Mouse (Mus musculus) adrenal gland (tissue): Measurements from ENCODE around the gene Wasf1.

ENCODE experiments used
- intact Hi-C: fragments of 180-260 bp; cut with DNase I; formaldehyde crosslinking; loops from one replicate; pipeline ENCODE4 v1.15.1; 2025

The Wasf1 gene

DNA sequence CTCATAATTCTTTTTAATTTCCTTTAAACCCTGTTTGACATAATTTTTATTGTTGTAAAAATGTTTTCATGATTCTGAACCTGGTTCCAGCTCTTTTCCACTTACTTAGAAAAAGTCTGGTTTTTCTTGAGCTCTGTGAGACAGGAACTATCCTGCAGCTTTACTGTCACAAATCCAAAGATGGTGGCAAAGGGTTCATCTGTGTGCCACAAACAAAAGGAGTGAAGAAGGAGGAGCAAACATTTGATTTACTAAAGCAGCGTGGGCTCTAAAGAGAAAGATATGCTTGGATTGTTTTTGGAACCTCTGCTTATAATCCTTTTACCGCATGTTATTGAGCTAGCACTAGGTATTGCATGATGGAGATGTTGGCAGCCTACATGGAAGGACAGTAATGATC, 4.0 kb downstream of the Wasf1 start:
- intact Hi-C loops = loop anchor here (10.0 kb wide), 1 partner anchor 203 kb away; the partner anchor contains the start of gene Mettl24

DNA sequence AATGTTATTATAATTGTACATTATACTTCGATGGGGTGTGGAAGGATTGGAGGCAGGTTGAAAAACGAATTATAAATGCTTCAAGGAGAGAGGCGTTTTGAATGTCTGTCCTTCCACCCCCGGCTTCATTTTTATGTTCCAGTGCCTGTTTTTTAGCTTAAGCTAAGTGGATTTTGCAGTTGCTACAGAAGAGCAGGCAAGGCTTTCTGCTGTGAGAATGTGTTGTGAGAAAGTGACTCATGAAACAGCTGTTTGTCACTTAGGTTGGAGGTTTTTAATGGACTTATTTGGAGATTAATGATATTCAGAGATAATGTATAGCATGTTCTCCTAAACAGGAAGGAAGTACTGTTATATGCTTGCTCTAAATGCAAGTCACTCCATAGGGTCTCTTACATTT, 5.9 kb downstream of the Wasf1 start:
- intact Hi-C loops = loop anchor here (10.0 kb wide), 1 partner anchor 204 kb away; the partner anchor contains the start of gene Mettl24

DNA sequence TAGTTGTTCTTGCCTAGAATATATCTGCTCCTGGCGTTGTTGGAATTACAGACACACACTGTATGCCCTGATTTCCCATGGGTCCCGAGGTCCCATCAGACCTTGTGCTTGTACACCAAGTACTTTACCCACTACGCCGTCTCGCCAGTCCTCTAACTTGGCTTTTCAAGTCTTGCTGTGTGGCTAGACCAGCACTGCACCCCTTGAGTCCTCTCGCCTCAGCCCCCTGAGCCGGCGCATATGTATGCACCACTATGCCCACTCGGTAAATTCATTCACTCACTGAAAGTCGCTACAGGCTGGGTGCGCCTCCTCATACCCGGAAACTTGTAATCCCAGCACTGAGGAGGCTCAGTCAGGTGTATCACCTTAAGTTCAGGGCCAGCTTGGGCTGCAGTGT, 12.5 kb downstream of the Wasf1 start:
- intact Hi-C loops = no loop called here

DNA sequence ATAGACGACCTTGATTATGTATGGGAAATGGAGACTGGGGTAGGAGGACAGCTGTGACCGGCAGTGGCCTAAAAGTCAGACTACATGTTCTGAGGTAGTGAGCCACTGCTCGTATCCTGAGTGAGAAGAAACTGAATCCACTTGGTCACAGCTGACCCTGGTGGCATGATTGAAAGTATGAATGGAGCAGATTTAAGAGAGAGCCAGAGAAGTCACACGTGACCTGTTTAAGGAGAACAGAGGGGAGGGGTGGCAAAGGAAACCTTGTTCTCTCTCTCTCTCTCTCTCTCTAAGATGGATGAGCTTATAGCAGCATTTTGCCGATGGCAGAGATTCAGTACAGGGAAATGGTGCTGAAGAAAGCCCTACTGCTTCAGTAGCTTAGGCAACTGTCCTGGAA, 13.4 kb downstream of the Wasf1 start:
- intact Hi-C loops = no loop called here

DNA sequence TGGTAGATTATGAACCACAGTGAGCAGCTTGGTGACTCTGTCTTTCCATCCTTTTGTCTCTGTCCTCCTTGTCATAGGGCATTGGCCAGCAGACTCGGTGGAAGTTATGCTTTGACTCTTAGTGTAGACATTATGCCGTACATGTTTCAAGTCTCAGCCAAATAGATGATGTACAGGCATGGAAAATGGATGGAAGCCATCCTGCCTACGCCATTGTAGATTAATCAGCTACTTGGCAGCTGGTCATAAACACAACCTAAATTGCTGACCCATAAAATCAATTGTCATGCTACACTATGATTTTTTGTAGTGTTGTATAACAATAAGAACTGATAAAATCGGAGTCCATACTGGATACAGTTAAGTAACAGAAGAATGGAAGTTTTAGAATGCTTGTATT, 18.5 kb downstream of the Wasf1 start:
- intact Hi-C loops = no loop called here

DNA sequence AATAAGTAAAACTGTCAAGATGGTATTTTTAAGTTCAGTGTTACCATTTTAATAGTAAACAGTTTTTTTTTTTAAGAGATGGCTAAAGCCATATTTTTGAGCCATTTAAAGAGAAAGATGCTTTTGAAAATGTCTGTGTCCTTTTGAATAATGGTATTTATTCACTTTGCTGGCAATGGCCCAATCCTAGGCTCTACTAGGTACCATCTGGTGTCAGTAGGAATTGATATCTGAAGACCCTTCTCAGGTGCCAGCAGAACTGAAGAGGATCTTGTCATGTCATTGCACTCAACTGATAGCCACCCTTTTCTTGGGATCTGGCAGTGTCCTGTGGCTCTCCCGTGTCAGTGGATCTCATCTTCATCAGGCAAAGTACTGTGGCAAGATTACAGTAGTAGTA, 22.9 kb downstream of the Wasf1 start:
- intact Hi-C loops = no loop called here

DNA sequence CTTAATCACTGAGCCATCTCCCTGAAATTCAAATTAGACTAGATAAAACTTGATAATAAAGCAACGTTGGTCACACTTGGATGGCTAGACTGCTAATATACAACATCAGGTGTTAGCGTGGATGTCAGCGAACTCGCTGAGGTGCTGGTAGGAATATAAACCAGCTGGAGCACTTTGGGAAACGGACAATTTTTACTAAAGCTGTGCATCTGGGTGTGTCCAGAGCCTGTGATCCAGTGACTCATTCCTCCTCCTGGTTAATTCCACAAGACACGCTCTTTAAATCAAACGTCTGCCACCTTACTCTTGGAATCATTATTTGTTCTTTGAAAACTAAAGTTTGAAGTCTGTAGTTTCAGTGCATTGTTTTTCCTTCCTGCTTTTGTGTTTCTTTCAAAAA, 23.5 kb downstream of the Wasf1 start:
- intact Hi-C loops = no loop called here

DNA sequence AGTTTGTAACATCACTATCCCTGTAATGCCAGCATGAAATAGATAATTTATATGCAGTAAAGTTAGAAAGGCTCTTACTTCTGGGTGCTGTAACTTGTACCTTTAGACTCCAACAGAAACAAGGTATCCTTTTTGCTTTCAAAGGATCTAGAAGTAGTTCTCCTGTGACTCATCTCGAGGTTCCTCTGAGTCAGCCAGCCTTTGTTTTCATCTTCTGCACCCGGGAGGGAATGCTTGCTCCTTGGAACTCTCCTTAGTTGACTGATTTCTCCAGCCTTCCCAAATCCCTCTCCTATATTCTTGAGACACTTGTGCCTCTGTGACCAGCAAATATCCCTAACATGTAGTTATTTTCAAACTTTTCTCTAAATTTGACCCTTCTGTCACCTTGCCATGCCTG, 25.3 kb downstream of the Wasf1 start:
- intact Hi-C loops = no loop called here

DNA sequence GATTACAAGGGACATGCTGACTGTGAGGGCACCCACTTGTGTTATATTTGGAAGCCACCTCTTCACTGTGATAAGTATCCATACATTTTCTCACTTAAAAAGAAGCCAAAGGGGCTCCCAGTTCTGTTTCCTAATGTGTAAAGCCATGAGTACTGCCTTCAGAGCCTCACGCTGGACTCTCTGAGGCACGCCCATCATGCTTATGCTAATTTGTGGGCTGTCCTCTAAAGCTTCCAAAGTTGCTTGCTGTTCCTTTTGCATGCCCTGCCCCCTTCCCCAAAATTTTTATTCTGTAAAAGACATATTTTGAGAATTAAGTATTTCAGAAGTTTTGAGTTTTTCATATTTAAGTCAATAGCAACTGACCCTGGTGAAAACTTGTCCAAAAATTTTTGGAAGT, 27.5 kb downstream of the Wasf1 start:
- intact Hi-C loops = no loop called here

DNA sequence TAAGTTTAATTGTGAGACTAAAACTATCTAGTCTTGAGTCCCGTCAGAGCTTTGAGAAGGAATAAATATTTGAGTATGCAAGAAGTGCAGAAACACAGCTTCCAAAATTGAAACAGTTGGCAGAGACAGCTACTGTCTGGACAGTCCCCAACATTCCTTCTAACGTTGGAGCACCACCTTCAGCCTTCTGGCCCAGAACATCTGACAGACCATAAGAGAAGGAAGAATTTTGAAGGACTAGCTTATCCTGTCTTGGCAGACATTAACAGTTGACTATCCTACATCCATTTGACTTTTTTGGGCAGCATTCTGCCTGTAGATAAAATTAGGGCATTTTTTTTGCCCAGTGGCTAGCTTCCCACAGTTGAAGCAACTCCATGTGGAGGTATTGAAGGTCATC, 32.0 kb downstream of the Wasf1 start:
- intact Hi-C loops = no loop called here

DNA sequence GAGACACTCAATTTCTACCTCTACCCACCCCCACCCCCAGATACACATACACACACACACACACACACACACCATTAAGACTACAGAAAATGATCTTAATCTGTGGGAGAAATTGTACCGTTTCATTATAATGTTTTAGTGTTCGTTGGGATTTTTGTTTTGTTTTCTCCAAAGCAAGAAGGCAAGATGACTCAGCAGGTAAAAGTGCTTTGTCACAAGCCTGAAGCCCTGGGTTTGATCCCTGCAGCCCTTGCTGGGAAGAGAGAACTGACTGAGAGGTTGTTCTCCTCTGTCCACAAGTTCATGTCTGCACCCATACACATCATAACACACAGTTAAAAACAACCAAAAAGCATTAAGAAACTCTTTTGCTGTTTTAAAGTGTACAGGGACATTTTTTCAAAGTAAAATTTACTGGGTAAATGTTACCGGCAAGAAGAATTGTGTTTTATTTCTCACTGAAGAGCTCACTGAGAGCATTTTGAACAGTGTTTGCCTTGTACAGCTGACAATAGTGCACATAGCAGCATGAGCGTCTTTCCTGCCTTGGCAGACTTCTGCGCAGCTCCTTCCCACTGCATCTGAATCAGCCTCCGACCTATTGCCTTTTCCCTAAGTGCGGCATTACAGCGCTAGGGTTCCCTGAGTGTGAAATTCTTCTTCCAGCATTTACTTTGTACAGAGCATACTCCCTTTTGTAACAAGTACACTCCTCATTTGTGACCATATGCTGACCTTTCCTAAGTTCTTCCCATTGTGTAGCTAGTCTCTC, 35.6 kb downstream of the Wasf1 start:
- intact Hi-C loops = no loop called here

DNA sequence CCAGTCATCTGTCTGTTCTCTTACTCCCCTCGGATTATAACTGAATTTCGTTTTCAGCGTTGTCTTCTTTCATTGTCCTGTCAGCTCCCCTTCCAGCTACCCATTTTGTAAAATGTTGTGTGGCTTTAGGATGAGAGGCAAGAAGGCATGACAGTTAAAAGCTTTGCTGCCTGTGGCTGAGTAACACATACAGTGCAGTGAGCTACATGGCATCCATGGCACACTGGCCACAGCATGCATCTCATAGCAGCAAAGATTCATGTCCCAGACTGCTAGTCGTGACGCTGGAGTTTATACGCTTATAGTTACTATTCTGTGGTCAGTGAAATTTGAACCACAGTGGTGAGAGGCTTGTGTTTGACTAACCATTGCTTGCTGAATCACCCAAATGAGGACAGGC, 36.2 kb downstream of the Wasf1 start:
- intact Hi-C loops = no loop called here

DNA sequence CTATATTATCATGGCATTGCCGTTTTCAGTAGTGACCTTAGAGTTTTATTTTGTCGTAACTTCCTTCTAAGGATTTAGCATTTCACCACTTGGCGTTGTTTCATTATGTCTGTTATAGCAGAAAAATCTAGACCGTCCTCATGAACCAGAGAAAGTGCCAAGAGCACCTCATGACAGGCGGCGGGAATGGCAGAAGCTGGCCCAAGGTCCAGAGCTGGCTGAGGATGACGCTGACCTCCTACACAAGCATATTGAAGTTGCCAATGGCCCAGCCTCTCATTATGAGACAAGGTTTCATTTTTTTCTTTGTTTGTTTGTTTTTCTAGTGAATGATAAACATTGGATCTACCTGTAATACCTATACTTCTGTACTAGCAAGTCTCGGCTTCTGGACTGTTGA, 49.7 kb downstream of the Wasf1 start:
- intact Hi-C loops = no loop called here

DNA sequence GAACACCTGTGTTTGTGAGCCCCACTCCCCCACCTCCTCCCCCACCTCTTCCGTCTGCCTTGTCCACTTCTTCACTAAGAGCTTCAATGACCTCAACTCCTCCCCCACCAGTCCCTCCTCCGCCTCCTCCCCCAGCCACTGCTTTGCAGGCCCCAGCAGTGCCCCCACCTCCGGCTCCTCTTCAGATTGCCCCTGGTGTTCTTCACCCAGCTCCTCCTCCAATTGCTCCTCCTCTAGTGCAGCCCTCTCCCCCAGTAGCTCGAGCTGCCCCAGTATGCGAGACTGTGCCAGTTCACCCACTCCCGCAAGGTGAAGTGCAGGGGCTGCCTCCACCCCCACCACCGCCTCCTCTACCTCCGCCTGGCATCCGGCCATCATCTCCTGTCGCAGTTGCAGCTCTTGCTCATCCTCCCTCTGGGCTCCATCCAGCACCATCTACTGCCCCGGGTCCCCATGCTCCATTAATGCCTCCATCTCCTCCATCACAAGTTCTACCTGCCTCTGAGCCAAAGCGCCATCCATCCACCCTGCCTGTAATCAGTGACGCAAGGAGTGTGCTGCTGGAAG, 53.0 kb downstream of the Wasf1 start:
- intact Hi-C loops = no loop called here

DNA sequence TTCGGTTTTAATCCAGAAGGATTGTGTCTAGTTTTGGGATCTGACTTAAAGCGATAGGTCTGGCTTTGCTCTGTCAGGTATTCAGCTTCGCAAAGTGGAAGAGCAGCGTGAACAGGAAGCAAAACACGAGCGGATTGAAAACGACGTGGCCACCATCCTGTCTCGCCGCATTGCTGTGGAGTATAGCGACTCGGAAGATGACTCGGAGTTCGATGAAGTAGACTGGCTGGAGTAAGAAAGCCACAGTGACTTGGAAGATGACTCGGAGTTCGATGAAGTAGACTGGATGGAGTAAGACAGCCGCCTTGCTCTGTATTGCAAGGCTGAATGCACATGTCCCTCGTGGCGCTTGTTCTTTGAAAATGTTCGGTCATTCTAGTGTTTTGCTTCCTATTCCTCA, 54.3 kb downstream of the Wasf1 start:
- intact Hi-C loops = no loop called here

DNA sequence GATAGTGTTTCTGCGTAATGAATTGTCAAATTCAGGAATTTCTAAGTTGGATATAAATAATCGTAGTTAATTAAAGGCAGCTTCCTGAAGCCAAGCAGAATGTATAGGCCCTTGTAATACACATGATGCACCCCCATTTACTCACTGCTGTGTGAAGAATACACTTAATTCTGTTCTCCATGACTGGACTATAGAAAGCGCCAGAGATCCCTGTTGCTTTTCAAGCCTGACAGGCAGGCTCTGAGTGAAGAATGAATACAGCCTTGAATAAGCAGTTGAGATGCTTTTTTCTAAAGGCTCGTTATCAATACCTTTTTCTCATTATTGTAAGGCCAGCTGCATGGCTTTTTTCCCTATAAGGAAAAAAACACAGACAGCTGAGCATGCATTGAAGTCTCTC, 59.4 kb downstream of the Wasf1 start:
- intact Hi-C loops = no loop called here

DNA sequence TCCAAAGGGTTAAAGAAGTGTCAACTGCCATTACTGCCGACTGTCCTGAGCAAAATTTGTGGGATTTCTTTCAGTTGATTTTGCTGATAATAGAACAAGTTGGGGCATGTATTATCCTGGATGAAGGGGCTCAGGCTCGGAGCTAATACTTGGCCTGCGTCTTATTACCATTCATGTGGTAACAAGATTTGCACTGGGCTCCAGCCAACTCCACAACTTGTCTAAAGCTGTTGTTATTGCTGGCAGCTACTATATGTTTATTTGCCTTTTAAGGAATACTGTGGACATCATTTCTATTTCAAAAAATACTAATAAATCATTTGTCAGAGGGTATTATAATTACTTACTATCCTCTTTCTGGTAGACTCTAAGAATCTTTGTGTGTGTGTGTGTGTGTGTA, 66.9 kb downstream of the Wasf1 start:
- intact Hi-C loops = no loop called here

DNA sequence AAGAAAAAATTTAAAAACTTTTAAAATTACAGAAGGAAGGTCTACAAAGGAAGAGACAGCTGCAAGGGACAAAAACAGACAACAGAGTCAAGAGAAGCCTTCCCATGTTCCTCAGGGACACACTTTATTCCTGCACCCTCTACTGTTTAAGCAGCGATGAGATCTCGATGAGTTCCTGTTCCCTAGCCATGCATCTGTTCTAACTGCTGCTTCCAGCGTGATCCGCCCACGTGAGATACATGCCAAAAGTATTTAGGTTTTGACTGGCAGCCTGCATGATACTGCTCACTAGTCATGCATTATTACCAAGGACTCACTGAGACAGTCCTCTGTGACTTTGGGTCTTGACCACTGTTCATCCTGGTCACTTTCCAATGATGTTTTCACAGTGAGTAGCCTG, 72.9 kb downstream of the Wasf1 start:
- intact Hi-C loops = no loop called here

DNA sequence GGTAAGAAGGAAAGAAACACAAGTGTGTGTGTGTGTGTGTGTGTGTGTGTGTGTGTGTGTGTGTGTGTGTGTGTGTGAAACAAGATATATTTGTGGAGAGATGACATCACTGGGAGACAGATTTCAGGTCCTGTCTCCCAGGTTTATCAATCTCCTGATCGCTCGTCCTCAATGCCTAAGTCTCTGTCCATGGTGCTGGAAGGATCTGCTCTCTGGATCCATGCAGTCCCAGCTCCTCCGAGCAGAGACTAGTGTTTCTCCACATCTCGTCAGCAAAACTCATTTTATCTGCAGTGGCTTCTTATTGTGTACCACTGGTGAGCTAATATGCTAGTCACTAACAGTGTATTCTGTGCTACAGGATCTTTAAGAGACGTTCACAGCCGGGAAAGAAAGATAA, 78.1 kb downstream of the Wasf1 start:
- intact Hi-C loops = no loop called here

DNA sequence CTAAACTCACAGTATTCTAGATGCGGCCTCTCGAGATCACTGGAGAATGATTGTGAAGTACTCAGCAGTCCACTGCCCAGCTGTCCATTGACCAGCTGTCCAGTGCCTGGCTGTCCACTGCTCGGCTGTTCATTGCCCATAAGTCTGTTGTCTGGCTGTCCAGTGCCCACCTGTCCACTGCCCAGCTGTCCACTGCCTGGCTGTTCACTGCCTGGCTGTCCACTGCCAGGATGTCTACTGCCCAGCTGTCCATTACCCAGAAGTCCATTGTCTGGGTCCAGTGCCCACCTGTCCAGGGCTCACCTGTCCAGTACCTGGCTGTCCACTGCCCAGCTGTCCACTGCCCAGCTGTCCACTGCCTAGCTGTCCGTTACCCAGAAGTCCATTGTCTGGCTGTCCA, 78.7 kb downstream of the Wasf1 start:
- intact Hi-C loops = no loop called here

DNA sequence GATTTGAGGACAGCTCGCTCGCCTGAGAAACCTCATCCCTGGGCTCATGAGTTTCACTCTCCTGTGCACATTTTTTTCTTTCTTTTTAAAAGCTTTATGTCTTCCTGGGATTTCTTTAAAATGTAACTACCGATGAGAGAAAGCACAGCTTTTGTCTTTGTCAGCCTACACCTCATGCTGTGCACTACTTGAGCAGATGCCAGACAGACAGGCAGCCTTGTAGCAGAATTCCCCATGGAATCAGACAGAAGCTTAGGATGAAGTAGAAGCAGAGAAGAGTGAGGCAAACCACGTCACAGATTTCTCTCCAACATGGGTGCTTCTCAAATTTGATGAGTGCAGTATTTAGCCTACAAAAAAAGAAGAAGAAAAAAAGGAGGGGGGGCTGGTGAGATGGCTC, 81.3 kb downstream of the Wasf1 start:
- intact Hi-C loops = no loop called here

DNA sequence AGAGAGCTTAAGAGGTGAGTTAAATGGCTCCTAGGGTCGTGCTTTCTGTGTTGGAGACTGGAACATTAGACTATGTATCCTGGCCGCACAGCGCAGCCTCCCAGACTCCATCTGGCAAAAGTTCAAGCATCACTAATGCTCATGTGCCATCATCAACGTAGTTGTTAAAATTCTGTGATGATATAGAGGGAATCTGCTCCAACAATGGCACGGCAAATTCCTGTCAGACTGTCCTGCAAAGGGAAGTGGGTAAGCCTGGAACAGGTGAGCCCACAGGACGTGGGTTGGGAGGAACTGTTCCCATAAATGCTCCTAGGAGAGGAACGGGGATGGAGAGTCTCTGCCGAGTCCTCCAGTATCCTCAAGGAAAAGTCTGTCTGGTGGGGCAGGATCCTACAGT, 85.3 kb downstream of the Wasf1 start:
- intact Hi-C loops = no loop called here

DNA sequence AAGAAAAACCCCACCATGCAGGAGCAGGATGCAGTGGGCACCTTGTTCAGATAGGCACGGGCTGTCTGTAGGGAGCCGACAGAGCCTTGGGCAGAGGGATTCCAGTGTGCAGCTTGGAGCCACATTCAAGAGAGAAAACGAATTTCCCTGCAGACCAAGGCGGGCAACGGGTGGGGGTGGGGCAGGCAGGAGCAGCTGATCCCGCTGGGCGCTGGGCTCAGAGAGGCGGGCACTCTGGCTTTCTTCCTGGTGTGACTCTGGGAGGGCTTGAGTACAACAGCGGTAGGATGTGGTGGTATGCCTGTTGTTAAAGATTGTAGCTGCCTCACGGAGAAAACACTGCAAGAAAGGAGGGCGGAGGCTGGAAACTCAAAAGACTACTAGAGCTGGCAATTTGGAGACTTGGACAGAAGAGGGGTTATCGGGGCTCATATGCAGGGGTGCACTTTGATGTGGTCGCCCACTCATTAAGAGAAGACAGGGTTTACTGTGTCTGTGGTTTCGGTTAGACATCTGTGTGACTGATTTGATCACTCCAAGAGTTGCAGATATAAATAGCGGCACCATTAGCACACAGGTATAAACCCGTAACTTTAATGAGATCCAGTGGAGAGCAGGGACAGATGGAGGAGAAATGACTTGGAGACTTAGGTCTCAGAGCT, 86.2 kb downstream of the Wasf1 start:
- intact Hi-C loops = no loop called here
